Mouse (Mus musculus) ES-E14 (cell line): ENCODE data around the gene Cmc2.

Experiments used
- HCFC1 ChIP-seq: IDR thresholded peaks from 2 replicates; pipeline ENCODE4 v1.6.1; 2012; ENCODE audit warnings: low read length, inconsistent platforms, borderline replicate concordance; ENCODE audit not compliant: insufficient read depth
- ZC3H11A ChIP-seq: IDR thresholded peaks from 2 replicates; pipeline ENCODE4 v1.6.1; 2012; ENCODE audit warnings: low read depth, mild to moderate bottlenecking, inconsistent platforms, low read length, borderline replicate concordance

DNA sequence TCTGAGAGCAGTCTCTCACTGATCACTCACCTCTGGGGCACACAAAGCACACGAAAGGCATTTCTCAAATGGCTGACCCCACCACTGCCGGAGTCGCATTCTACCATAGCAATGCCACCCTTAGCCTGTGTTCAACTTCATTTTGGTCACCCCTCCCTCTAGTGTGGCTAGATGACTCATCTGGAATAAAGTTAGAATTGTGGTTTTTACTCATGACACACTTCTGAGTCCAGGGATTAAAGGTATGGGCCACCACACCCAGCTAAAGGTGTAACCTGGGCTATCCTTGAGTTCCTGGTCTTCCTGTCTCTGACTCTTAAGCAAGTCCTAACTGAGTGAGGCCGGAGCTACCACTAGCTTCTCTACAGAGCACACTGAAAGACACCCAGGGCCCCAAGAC lies 15.4 kb downstream of the Cmc2 start:
- TF ChIP-seq HCFC1: no peak
- no peak for TF ChIP-seq ZC3H11A
